1 mouse cellular context compared by ENCODE assay signal in the genomic region with DNA sequence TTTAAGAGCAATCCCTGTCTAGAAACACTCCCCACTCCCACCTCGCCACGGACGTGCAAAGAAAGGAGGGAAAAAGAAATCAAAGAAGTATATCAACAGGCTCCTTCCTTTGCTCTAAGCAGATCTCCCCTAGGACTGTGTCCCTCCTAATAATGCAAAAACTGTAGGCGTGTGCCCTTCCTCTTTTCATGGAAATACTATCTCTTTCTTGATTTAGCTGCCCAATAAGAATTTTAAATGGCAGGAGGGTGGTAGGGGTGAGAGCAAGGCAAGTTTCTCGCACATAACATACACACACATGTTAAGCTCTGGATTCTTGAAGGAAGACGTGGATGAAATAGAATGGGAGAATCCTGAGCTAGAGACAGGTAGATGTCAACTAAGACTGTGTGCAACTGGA.
TF ChIP-seq lines count a peak whose summit lies in the region.

No protein-coding gene starts in this region.

TF ChIP-seq in MEL, 35 proteins besides CTCF, POLR2A, EP300 and RAD21:
- TF ChIP-seq ELF1 (IDR thresholded peaks at IDR 0.05; ENCODE audit: low read depth, low read length) (peak; percentile 39; the same call in 1 of the 2 replicates), ETS1 (IDR thresholded peaks at IDR 0.05; ENCODE audit: low read depth, low read length) (peak; percentile 45; the same call in 1 of the 2 replicates), ZMIZ1 (IDR thresholded peaks at IDR 0.05; ENCODE audit: low read depth, low read length) (0 out of 2 replicates have a peak, but pooled peaks have one; percentile 14), MXI1 (IDR thresholded peaks at IDR 0.05; ENCODE audit: low read depth, low read length) (no peak), RCOR1 (IDR thresholded peaks at IDR 0.05; ENCODE audit: low read depth, low read length) (peak; percentile 41; the same call in 1 of the 2 replicates), CHD1 (IDR thresholded peaks at IDR 0.05; ENCODE audit: low read depth, low read length) (peak; percentile 67; the same call in 1 of the 2 replicates), MAZ (IDR thresholded peaks at IDR 0.05; ENCODE audit: low read depth, low read length) (0 out of 2 replicates have a peak, but pooled peaks have one; percentile 6), TBP (IDR thresholded peaks at IDR 0.05; ENCODE audit: low read depth, low read length) (peak; percentile 57; the same call in 1 of the 2 replicates), POLR2AphosphoS5 (IDR thresholded peaks at IDR 0.05; ENCODE audit: borderline replicate concordance, low read depth, low read length) (no peak), TCF12 (IDR thresholded peaks at IDR 0.05; ENCODE audit: low read depth, low read length) (0 out of 2 replicates have a peak, but pooled peaks have one; percentile 23), GATA1 (IDR thresholded peaks at IDR 0.05; ENCODE audit: low read depth, low read length) (peak; percentile 11; the same call in 1 of the 2 replicates), UBTF (IDR thresholded peaks at IDR 0.05; ENCODE audit: borderline replicate concordance, insufficient read depth, low read depth, low read length) (no peak), NELFE (IDR thresholded peaks at IDR 0.05; ENCODE audit: low read depth, low read length) (peak; percentile 42), ZNF384 (IDR thresholded peaks at IDR 0.05; ENCODE audit: low read depth, low read length) (0 out of 2 replicates have a peak, but pooled peaks have one; percentile 10)
